In the genomic region with DNA sequence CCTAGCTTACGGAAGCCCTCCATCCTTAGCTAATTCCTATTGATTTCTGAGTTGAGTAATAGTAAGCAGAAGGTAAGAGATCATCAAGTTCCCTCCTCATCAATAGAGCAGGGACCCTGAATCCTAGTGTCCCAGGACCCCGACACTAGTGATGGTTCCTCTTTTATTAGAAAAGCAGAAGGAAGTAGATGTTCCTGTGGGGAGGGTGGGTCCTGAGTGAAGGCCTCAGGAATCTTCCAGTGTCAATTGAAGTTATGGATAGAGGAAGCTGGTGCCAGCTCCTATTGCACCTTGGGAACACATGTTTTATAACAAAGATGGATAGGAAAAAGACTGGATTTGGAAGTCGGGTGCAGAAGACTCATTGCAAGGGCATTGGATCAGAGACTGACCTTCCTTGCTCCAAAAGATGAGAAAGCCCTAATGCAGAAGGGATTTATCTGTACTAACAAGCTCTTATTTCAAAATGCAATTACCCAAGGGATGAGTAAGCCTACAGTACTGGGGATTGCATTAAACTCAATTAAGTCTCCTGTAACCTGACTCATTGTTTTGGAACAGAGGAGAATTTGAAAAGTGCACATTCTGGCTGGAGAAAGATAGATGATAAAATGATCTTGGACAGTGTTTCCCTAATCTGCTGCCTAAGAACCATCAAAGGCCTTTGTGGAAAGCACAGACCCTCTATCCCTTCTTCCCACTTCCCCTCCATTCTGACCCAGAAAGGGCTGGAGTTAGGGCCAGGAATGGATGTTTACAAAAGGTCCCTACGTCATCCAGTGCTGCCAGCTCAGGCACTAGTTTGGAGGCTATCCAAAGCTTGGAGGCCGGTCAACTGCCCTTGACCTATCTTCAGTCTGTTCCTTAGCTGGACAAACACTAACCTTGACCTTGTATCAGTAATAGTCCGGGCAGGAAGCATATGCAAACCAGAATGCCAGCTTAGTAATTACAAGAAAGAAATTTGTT, we compare ENCODE assay signal across 12 mouse cellular contexts.
DNase-seq lines count a peak whose midpoint lies in the region; ATAC-seq and TF ChIP-seq lines count a peak whose summit lies in the region.
"Had no signal": no experiment of that assay in that cellular context is flagged by ENCODE, and none has a peak within 500 bp of the region (broad histone marks: within the 10 kb centered on the region; RNA-seq: fewer than 3 reads in every experiment).

No protein-coding gene starts in this region.

- no peak for TF ChIP-seq POLR2A in embryonic fibroblast, embryonic 13.5 days (IDR thresholded peaks at IDR 0.05; ENCODE audit: low read depth, low read length)

- H3K9me3 ChIP-seq in midbrain, embryonic 13.5 days = no peaks in the 10 kb centered on the region
- H3K9me3 ChIP-seq: forebrain, embryonic 15.5 days; limb, embryonic 15.5 days; midbrain, embryonic 15.5 days had no signal

- peak; percentile 34 for DNase-seq in kidney, adult 18-20 months
- no peak for DNase-seq in kidney, postnatal 10 days
- DNase-seq in Muller cell, postnatal 12 days (ENCODE audit: inconsistent ontology term) = peak; percentile 79
- DNase-seq in lung, postnatal 14 days = peak; percentile 50
- no peak for DNase-seq in thymus, postnatal 10 days (ENCODE audit: low spot score in 2 of 2)
- no peak for DNase-seq in gastrocnemius, adult 8-10 months (ENCODE audit: low spot score in 2 of 2)
- DNase-seq: cerebellum, postnatal 25 days had no signal

- no peak overlapping the region for H3K4me3 ChIP-seq in embryonic fibroblast, embryonic 13.5 days (ENCODE audit: insufficient read depth, low read length)
- no peak overlapping the region for H3K4me3 ChIP-seq in midbrain, embryonic 13.5 days (replicated peaks)
- H3K4me3 ChIP-seq: forebrain, embryonic 15.5 days; limb, embryonic 15.5 days; midbrain, embryonic 15.5 days had no signal

- H3K4me2 ChIP-seq in midbrain, embryonic 13.5 days (replicated peaks) = no peak overlapping the region
- H3K4me2 ChIP-seq: forebrain, embryonic 15.5 days; limb, embryonic 15.5 days; midbrain, embryonic 15.5 days had no signal

- no peaks in the 10 kb centered on the region for H3K36me3 ChIP-seq in midbrain, embryonic 13.5 days
- H3K36me3 ChIP-seq: forebrain, embryonic 15.5 days; limb, embryonic 15.5 days; midbrain, embryonic 15.5 days had no signal

- peak overlapping the region; percentile 68 for H3K27ac ChIP-seq in embryonic fibroblast, embryonic 13.5 days (ENCODE audit: insufficient read depth, low read length)
- no peak overlapping the region for H3K27ac ChIP-seq in midbrain, embryonic 13.5 days
- H3K27ac ChIP-seq: forebrain, embryonic 15.5 days; limb, embryonic 15.5 days; midbrain, embryonic 15.5 days had no signal

- TF ChIP-seq CTCF in embryonic fibroblast, embryonic 13.5 days (IDR thresholded peaks at IDR 0.05; ENCODE audit: borderline replicate concordance, insufficient read depth, low read length) = no peak

- ATAC-seq in midbrain, embryonic 13.5 days = no peak
- ATAC-seq: forebrain, embryonic 15.5 days; midbrain, embryonic 15.5 days had no signal

- H3K27me3 ChIP-seq in midbrain, embryonic 13.5 days = no peaks in the 10 kb centered on the region
- H3K27me3 ChIP-seq: forebrain, embryonic 15.5 days; limb, embryonic 15.5 days; midbrain, embryonic 15.5 days had no signal

- WGBS in midbrain, embryonic 13.5 days = 87% methylated on average over 6 of the region's 6 CpGs

- H3K9ac ChIP-seq in midbrain, embryonic 13.5 days (replicated peaks) = no peak overlapping the region
- H3K9ac ChIP-seq: forebrain, embryonic 15.5 days; limb, embryonic 15.5 days; midbrain, embryonic 15.5 days had no signal

- H3K4me1 ChIP-seq in embryonic fibroblast, embryonic 13.5 days (ENCODE audit: control insufficient read depth, insufficient read depth, low read length) = peaks cover 14% of the 10 kb centered on the region
- peaks cover 5% of the 10 kb centered on the region; the same call in 1 of the 2 replicates for H3K4me1 ChIP-seq in midbrain, embryonic 13.5 days (replicated peaks)

Comparison
In these comparisons a context has a peak if more than half of its experiments do, and no peak if none do; other contexts are left out.
1. DNase-seq: peak in kidney, adult 18-20 months (single experiment), Muller cell, postnatal 12 days (single experiment) and lung, postnatal 14 days (single experiment); none in kidney, postnatal 10 days (single experiment), thymus, postnatal 10 days (0 of 2) and gastrocnemius, adult 8-10 months (0 of 2).